Mouse (Mus musculus): ENCODE data around the gene Mpeg1.

Gene Mpeg1

GRCm38 (mm10) chr19:12465530-12466144 is 5.1 kb downstream of the Mpeg1 start:
- DNase-seq (ENCODE audit: low spot score) = no peak

- peak; percentile 73 for DNase-seq (ENCODE audit: low spot score)
These were observed 5.6 kb downstream of the Mpeg1 start for GRCm38 (mm10) chr19:12466204-12466603.

GRCm38 (mm10) chr19:12467436-12467835 is 6.9 kb downstream of the Mpeg1 start:
- peak; percentile 68 for DNase-seq (ENCODE audit: low spot score)

- no peak for DNase-seq (ENCODE audit: low spot score)
These were observed 11.3 kb downstream of the Mpeg1 start for GRCm38 (mm10) chr19:12471866-12472265.

- no peak for DNase-seq (ENCODE audit: low spot score)
These were observed 11.9 kb downstream of the Mpeg1 start for GRCm38 (mm10) chr19:12472381-12472976.

GRCm38 (mm10) chr19:12473201-12473641 is 12.6 kb downstream of the Mpeg1 start:
- DNase-seq (ENCODE audit: low spot score) = no peak

GRCm38 (mm10) chr19:12473951-12474350 is 13.4 kb downstream of the Mpeg1 start:
- no peak for DNase-seq (ENCODE audit: low spot score)

- DNase-seq (ENCODE audit: low spot score) = no peak
These were observed 15.0 kb downstream of the Mpeg1 start for GRCm38 (mm10) chr19:12475380-12476250.

GRCm38 (mm10) chr19:12476721-12477270 is 16.2 kb downstream of the Mpeg1 start:
- no peak for DNase-seq (ENCODE audit: low spot score)

GRCm38 (mm10) chr19:12478369-12478768 is 17.8 kb downstream of the Mpeg1 start:
- no peak for DNase-seq (ENCODE audit: low spot score)

- DNase-seq (ENCODE audit: low spot score) = no peak
These were observed 23.2 kb downstream of the Mpeg1 start for GRCm38 (mm10) chr19:12483782-12484181.

- DNase-seq (ENCODE audit: low spot score) = no peak
These were observed 23.6 kb downstream of the Mpeg1 start for GRCm38 (mm10) chr19:12484210-12484609.

GRCm38 (mm10) chr19:12485223-12485622 is 24.6 kb downstream of the Mpeg1 start:
- no peak for DNase-seq (ENCODE audit: low spot score)

GRCm38 (mm10) chr19:12485631-12486030 is 25.1 kb downstream of the Mpeg1 start:
- no peak for DNase-seq (ENCODE audit: low spot score)

- DNase-seq (ENCODE audit: low spot score) = no peak
These were observed 26.3 kb downstream of the Mpeg1 start for GRCm38 (mm10) chr19:12486875-12487274.

GRCm38 (mm10) chr19:12487511-12488204 is 27.1 kb downstream of the Mpeg1 start:
- DNase-seq (ENCODE audit: low spot score) = no peak

- DNase-seq (ENCODE audit: low spot score) = peak; percentile 64
These were observed 27.8 kb downstream of the Mpeg1 start for GRCm38 (mm10) chr19:12488205-12488966.

GRCm38 (mm10) chr19:12488969-12489674 is 28.5 kb downstream of the Mpeg1 start:
- peak; percentile 91 for DNase-seq (ENCODE audit: low spot score)

- DNase-seq (ENCODE audit: low spot score) = peak; percentile 63
These were observed 29.3 kb downstream of the Mpeg1 start for GRCm38 (mm10) chr19:12489675-12490570.
